Mouse (Mus musculus) bone marrow macrophage, adult 2 months (primary cell): ENCODE measurements around the gene Plxdc2.

ENCODE experiments used
- CTCF ChIP-seq: IDR thresholded peaks from 2 replicates; pipeline ENCODE4 v1.5.1; 2012; ENCODE audit warnings: low read depth, mild to moderate bottlenecking, low read length, moderate library complexity
- POLR2A ChIP-seq: IDR thresholded peaks from 2 replicates; pipeline ENCODE4 v1.6.1; 2012; ENCODE audit warnings: mild to moderate bottlenecking, low read depth, low read length, borderline replicate concordance

GRCm38 (mm10) chr2:16683739-16684138, 327.6 kb downstream of the Plxdc2 start:
- no peak for TF ChIP-seq CTCF
- TF ChIP-seq POLR2A: no peak
